Mouse (Mus musculus): ENCODE measurements around the gene Appl2. TPM values are rescaled to one million over a fixed set of nuclear protein-coding genes. Genes with fewer than 3 reads are reported as not detected.
A peak's percentile ranks its signal among the peaks of the same experiment; 100 is the strongest.

The Appl2 gene
- polyA plus RNA-seq, 1 experiment: 121 TPM

- Histone ChIP-seq H3K4me1 (ENCODE audit: control insufficient read depth, insufficient read depth, low read length) (peaks cover 33% of the 10 kb centered on the region), H3K4me3 (ENCODE audit: insufficient read depth, low read length) (peak overlapping the region; percentile 93), H3K27ac (ENCODE audit: insufficient read depth, low read depth, low read length) (no peak overlapping the region)
- no peak for TF ChIP-seq CTCF (IDR thresholded peaks at IDR 0.05; ENCODE audit: low read depth, low read length)
- no peak for TF ChIP-seq POLR2A (IDR thresholded peaks at IDR 0.05; ENCODE audit: borderline replicate concordance, low read depth, low read length)
These were observed 499 bp upstream of the Appl2 start for GRCm38 (mm10) chr10:83649037-83649436.

DNA sequence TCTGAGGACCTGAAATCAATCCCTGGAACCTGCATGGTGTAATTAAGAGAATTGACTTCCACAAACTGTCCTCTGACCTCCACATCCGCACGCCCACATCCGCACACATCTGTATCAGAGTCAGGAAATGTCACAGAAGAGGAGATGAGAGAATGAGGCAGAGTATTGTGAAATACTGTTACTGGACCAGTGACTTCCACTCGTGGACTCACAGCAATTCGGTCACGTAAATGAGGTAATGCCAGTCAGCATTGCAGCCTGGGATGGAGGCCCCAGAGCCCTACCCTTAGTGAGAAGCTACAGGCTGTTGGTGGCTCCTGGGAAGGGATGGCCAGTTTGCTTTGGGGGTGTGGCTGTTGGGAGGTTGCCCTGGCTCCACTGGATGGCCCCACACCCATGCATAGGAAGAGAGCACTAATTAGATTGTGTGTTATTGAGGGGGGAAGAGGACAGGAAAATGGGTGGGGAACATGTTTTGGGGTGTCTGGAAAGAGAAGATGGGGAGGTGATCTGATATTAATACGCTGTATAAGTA lies 2.1 kb downstream of the Appl2 start:
- H3K4me3 ChIP-seq (ENCODE audit: insufficient read depth, low read length): no peak overlapping the region
- peaks cover 55% of the 10 kb centered on the region for H3K4me1 ChIP-seq (ENCODE audit: control insufficient read depth, insufficient read depth, low read length)
- peak overlapping the region; percentile 80 for H3K27ac ChIP-seq (ENCODE audit: insufficient read depth, low read depth, low read length)
- no peak for TF ChIP-seq CTCF (IDR thresholded peaks at IDR 0.05; ENCODE audit: low read depth, low read length)
- no peak for TF ChIP-seq POLR2A (IDR thresholded peaks at IDR 0.05; ENCODE audit: borderline replicate concordance, low read depth, low read length)

DNA sequence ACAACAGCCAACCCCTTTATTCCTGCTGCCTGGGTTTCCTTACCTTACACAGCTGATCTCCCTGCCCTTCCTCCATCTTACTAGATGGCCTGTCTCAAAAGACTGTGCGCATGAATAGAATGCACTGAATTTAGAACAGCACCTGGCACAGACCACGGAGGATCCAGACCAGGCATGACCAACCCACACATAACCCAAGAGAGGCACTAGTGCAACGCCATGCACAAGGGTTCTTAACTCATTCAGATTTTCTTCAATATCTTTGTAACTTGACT lies 2.9 kb downstream of the Appl2 start:
- H3K27ac ChIP-seq (ENCODE audit: insufficient read depth, low read depth, low read length): peak overlapping the region; percentile 80
- peaks cover 55% of the 10 kb centered on the region for H3K4me1 ChIP-seq (ENCODE audit: control insufficient read depth, insufficient read depth, low read length)
- H3K4me3 ChIP-seq (ENCODE audit: insufficient read depth, low read length): no peak overlapping the region
- TF ChIP-seq CTCF (IDR thresholded peaks at IDR 0.05; ENCODE audit: low read depth, low read length) (no peak), POLR2A (IDR thresholded peaks at IDR 0.05; ENCODE audit: borderline replicate concordance, low read depth, low read length) (no peak)

DNA sequence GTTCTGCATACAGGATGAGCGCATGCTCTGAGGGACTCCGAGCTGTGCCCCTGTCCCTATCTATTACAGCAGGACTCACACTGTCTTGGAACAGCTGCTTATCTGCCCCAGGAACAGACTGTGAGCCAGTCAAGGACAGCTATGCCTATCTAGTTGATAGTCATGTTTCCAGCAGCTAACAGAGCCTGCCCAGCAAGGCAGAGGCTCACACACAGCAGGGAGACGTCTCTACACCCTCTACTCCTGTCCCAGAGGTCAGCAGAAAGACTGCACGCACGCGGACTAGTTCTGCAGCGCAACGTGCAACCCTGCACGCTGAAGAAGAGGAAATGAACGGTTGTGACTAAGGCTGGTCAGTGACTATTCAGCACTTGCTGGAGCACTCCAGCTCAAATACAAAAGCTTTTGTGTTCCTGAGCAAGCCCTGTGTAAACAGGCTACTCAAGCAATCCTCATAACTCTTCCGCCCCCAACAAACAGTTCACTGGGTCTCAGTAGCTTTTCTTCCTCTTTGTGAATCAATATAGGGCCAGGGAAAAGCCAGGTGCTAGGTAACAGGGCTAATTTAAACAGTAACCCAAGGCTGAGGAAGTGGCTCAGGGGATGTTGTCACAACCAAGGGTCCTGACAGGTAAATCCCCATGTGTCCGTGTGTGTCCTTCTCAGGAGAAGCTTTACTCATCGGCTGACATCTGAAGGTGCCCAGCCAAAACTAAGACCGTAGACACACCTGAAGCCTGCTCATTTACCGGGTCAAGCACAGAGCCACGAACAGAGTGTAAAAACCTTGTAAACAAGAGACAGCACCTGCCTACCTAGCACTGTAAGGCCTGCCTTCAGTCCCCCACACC lies 3.4 kb downstream of the Appl2 start:
- TF ChIP-seq CTCF (IDR thresholded peaks at IDR 0.05; ENCODE audit: low read depth, low read length) (no peak), POLR2A (IDR thresholded peaks at IDR 0.05; ENCODE audit: borderline replicate concordance, low read depth, low read length) (no peak)
- H3K4me1 ChIP-seq (ENCODE audit: control insufficient read depth, insufficient read depth, low read length): peaks cover 55% of the 10 kb centered on the region
- peak overlapping the region; percentile 80 for H3K27ac ChIP-seq (ENCODE audit: insufficient read depth, low read depth, low read length)
- peak overlapping the region; percentile 41 for H3K4me3 ChIP-seq (ENCODE audit: insufficient read depth, low read length)

DNA sequence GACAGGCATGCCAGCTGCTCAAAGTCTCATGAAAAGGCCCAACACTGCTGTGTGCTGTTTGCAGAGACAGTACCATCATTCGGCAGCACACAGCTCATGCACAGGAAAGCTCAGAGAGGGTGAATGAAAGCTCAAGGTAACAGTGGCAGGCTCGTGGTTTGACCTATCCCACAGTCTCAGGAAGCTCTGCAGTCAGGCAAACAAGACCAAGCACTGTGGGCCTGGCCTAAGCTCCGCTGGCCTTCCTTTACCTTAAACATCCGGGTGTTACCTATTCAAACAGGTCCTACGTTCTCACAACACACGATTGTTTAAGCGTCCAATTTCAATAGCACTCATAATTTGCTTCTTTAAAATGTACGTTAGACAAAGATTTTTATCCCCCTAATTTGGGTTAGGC lies 4.4 kb downstream of the Appl2 start:
- Histone ChIP-seq H3K4me3 (ENCODE audit: insufficient read depth, low read length) (no peak overlapping the region), H3K4me1 (ENCODE audit: control insufficient read depth, insufficient read depth, low read length) (peaks cover 54% of the 10 kb centered on the region), H3K27ac (ENCODE audit: insufficient read depth, low read depth, low read length) (no peak overlapping the region)
- TF ChIP-seq POLR2A (IDR thresholded peaks at IDR 0.05; ENCODE audit: borderline replicate concordance, low read depth, low read length) (no peak), CTCF (IDR thresholded peaks at IDR 0.05; ENCODE audit: low read depth, low read length) (no peak)

DNA sequence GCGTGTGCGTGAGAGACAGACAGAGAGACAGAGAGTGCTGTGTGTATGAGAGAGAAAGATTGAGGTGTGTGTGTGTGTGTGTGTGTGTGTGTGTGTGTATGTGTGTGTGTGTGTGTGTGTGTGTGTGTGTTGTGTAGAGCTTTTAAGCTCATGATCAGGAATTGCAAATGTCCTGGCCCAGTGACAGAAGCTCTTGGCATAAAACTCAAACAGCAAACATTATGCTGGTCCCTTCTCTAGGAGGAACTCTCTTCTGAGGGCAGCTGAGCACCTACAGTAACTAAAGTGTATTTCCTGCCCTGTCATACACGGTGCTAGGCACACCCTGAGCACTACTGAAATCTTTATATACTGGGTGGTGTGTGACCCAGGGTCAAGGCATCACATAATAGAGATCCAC lies 6.9 kb downstream of the Appl2 start:
- no peak overlapping the region for H3K4me3 ChIP-seq (ENCODE audit: insufficient read depth, low read length)
- TF ChIP-seq CTCF (IDR thresholded peaks at IDR 0.05; ENCODE audit: low read depth, low read length): no peak
- no peak for TF ChIP-seq POLR2A (IDR thresholded peaks at IDR 0.05; ENCODE audit: borderline replicate concordance, low read depth, low read length)
- H3K27ac ChIP-seq (ENCODE audit: insufficient read depth, low read depth, low read length): no peak overlapping the region
- peaks cover 60% of the 10 kb centered on the region for H3K4me1 ChIP-seq (ENCODE audit: control insufficient read depth, insufficient read depth, low read length)

GRCm38 (mm10) chr10:83639881-83640386 lies 8.6 kb downstream of the Appl2 start:
- no peak overlapping the region for H3K4me3 ChIP-seq (ENCODE audit: insufficient read depth, low read length)
- H3K27ac ChIP-seq (ENCODE audit: insufficient read depth, low read depth, low read length): no peak overlapping the region
- peaks cover 59% of the 10 kb centered on the region for H3K4me1 ChIP-seq (ENCODE audit: control insufficient read depth, insufficient read depth, low read length)
- TF ChIP-seq POLR2A (IDR thresholded peaks at IDR 0.05; ENCODE audit: borderline replicate concordance, low read depth, low read length) (no peak), CTCF (IDR thresholded peaks at IDR 0.05; ENCODE audit: low read depth, low read length) (no peak)

DNA sequence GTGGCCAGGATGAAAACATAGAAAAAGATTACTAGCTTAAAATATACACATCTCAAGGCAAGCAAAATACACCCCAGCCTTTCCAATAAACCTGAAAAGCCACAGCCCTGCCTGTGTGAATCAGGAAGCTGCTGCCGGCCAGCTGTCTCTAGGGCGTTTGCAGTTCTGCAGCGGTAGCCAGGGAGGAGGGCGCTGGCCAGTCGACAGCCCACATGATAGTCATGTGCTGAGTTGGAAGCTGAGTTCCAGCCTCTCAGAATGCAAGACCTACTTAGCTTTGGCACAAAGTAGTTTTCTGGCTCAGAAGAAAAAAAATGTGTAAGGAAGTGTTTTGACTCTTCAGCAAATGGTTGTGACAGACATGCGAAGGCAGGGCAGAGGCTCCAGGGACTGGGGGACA lies 11.2 kb downstream of the Appl2 start:
- Histone ChIP-seq H3K4me3 (ENCODE audit: insufficient read depth, low read length) (no peak overlapping the region), H3K4me1 (ENCODE audit: control insufficient read depth, insufficient read depth, low read length) (peaks cover 42% of the 10 kb centered on the region), H3K27ac (ENCODE audit: insufficient read depth, low read depth, low read length) (peak overlapping the region; percentile 88)
- TF ChIP-seq CTCF (IDR thresholded peaks at IDR 0.05; ENCODE audit: low read depth, low read length) (no peak), POLR2A (IDR thresholded peaks at IDR 0.05; ENCODE audit: borderline replicate concordance, low read depth, low read length) (no peak)

DNA sequence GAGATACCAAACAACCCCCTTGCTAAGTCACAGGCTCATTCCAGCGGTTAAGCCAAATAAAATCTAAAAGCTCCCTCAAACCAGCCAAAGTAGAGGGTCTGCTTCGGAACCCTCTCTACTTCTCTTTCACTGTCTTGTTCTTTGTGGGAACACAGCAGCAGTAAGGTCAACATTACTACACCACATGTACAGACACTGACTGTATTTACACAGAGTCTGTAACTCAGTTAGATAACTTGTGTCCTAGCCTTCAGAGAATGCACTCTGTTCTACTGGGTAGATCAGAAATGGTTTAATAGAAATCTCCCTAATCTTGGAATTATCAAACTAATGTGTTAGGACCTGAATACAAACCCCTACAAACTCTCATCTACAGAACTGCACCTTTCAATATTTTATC lies 12.3 kb downstream of the Appl2 start:
- H3K27ac ChIP-seq (ENCODE audit: insufficient read depth, low read depth, low read length): no peak overlapping the region
- no peak overlapping the region for H3K4me3 ChIP-seq (ENCODE audit: insufficient read depth, low read length)
- H3K4me1 ChIP-seq (ENCODE audit: control insufficient read depth, insufficient read depth, low read length): peaks cover 36% of the 10 kb centered on the region

DNA sequence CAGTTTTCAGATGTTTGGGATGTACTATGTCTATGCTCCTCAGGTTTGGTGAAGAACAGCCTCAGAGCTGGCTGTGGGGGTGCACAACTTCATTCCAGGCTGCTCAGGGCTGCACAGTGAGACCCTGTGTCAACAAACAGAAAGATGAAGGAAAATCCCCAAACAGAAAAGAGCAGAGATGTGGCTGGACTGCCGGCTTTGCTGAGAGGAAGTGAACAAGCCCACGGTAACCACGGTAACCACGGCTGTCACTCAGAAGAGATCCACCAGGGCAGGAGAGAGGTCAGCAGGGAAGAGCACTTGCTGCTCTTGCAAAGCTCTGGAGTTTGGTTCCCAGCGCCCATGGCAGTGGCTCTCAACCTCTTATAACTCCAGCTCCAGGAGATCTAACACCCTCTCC lies 14.1 kb downstream of the Appl2 start:
- Histone ChIP-seq H3K27ac (ENCODE audit: insufficient read depth, low read depth, low read length) (no peak overlapping the region), H3K4me1 (ENCODE audit: control insufficient read depth, insufficient read depth, low read length) (peaks cover 36% of the 10 kb centered on the region), H3K4me3 (ENCODE audit: insufficient read depth, low read length) (no peak overlapping the region)
- no peak for TF ChIP-seq CTCF (IDR thresholded peaks at IDR 0.05; ENCODE audit: low read depth, low read length)

More for the DNA sequence above, 12.3 kb downstream of the Appl2 start:
- TF ChIP-seq POLR2A (IDR thresholded peaks at IDR 0.05; ENCODE audit: borderline replicate concordance, low read depth, low read length) (no peak), CTCF (IDR thresholded peaks at IDR 0.05; ENCODE audit: low read depth, low read length) (no peak)
